8 mouse cellular contexts compared by ENCODE assay signal in the genomic region with DNA sequence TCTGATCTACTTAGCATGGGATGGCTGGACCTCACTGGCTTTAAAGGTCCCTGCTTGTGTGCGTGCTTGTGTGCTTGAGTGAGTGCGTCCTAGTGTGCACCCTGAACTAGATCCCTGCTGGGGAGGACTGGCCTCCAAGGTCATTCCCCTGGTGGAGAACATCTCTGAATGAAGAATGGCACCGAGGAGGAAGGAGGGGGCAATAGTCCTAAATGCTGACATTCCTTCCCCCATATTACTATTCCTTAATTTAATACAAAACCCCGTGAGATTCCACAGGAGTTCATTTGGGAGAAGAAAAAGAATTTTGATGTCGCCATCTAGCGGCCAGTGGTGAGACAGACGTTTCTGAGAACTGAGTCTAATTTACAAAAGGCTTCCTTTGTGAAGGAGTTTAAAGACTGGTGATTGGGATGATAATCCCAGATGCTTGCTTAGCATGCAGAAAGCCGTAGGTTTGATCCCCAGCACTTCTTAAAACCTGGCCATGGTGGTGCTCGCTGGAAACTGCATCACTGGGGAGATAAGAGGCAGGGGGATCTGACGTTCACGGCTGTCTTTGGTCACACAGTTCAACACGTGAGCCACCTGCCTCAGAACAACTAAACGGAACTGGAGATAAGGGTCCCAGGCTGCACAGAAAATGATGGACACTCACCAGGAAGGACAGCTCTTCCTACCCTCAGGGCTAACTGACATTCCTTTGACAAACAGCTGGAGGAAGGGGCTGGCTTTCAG. TPM values are rescaled to one million over a fixed set of nuclear protein-coding genes. Genes with fewer than 3 reads are reported as not detected.
A peak's percentile ranks its signal among the peaks of the same experiment; 100 is the strongest.
DNase-seq lines count a peak whose midpoint lies in the region; TF ChIP-seq lines count a peak whose summit lies in the region.
"Not testable (repeated sequence)": the region's sequence is repeated elsewhere in the genome, so short reads cannot be mapped to it uniquely, and the experiment has no call there.

No protein-coding gene starts in this region.

- DNase-seq in adrenal gland, adult 18-20 months (ENCODE audit: low spot score in 2 of 2), result peak; percentile 82 to 86
- DNase-seq in embryo, embryonic 11 days, result peak; percentile 94
- DNase-seq in gastrocnemius, postnatal 25 days, result peak; percentile 45
- peak; percentile 85 for DNase-seq in induced T-regulatory cell, adult 2 months (ENCODE audit: low read depth)
- peak; percentile 85 to 96 for DNase-seq in left cerebral cortex, adult 2 months (ENCODE audit: extremely low spot score in 1 of 2, low spot score in 2 of 2)
- DNase-seq in lung, postnatal 4 days, result peak; percentile 71 to 86
- DNase-seq in right cerebral cortex, postnatal 10 days (ENCODE audit: low spot score in 2 of 2), result peak; percentile 94 to 96
- DNase-seq in urinary bladder, postnatal 4 days (ENCODE audit: low spot score in 2 of 2), result peak; percentile 76 to 93

- peak; percentile 62 for TF ChIP-seq CTCF in left cerebral cortex, adult 2 months (IDR thresholded peaks at IDR 0.05)

- H3K27ac ChIP-seq in left cerebral cortex, adult 2 months, result not testable (repeated sequence)

- H3K4me3 ChIP-seq in left cerebral cortex, adult 2 months, result not testable (repeated sequence)

- intact Hi-C loops in left cerebral cortex, adult 2 months (cut with DNase I), result not testable (repeated sequence)

RNA-seq across cellular contexts. Expression of a gene that starts 26.2 kb away (rescaled TPM):
- not detected for total RNA-seq in adrenal gland, adult 18-20 months (2021)
- not detected for total RNA-seq in gastrocnemius, postnatal 25 days (2021)
- under 1 TPM; 0.19 to 1.00 TPM for total RNA-seq in left cerebral cortex, adult 2 months (2021)

Comparison
In these comparisons a context has a peak if more than half of its experiments do, and no peak if none do; other contexts are left out.
1. DNase-seq: peak in every context shown above with its lines; median percentile 95 in right cerebral cortex, postnatal 10 days; 94 in embryo, embryonic 11 days; 90 in left cerebral cortex, adult 2 months; 85 in induced T-regulatory cell, adult 2 months; 84 in urinary bladder, postnatal 4 days; 84 in adrenal gland, adult 18-20 months; 78 in lung, postnatal 4 days; 45 in gastrocnemius, postnatal 25 days.